Mouse (Mus musculus) heart, adult 11 months (tissue): ENCODE data around the gene Lrrc49.
A peak's percentile ranks its signal among the peaks of the same experiment; 100 is the strongest.

ENCODE experiments used
- DNase-seq: peaks from one replicate; pipeline ENCODE4 v3.0.0; 2022

Lrrc49 gene

DNA sequence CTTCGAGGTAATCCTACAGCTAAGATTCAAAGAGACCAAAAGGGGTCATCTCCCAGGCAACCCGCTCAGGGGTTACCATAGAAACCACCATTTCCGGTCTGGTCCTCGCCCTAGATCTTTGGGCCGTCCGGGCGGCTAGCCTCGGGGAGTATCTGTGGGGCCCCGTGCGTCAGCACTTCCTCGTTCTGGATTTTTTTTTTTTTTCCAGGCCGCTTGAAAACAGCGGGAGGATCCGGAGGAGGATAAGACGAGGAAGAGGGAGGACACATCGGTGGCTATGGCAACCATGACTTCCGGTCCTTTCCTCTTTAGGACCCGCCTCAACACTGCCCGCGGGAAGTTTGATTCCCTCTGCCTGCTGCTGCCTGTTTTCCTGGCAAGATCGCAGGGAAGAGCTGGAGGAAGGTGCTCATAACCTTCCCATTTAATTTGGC, at the start of gene Lrrc49:
Lrrc49 (minus strand) TSS at position 268 of the 434 bp plus-strand sequence.
- DNase-seq = peak; percentile 99

DNA sequence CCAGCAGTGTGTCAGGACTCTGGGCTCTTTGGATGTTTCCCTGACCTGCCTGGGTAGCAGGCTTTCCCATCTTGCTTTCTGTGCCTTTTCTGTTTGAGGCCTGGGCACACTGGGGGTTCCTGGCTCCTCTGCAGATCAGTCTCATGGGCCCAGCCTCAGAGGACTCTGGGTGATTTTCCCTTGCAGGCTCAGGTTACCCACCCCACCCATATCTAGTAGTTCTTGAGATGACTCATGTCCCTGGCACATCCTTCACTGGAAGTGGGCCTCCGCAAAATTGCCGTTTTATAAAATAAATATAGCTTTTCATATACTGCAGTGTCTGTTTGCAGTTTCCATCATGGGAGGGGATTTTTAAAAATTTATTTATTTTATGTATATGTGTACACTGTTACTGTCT, 46.4 kb upstream of the Lrrc49 start:
- DNase-seq = peak; percentile 91

DNA sequence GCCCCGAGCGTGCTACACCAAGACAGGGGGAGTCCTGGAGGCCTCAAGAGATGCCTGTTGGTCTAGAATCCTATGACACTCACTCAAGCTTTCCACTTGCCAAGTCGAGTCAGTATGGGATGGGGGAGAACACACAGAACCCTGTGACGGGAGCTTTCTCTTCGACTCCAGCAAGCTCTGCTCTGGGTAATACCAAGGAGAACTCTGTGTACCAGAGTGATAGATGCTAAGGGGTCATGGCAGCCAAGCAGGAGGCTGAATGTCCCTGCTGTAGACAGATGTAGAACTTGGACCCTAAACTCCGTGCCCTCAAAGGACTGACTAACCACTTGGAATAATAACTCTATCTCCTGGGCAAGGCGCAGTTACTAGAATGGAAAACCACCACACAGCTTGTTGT, 37.0 kb upstream of the Lrrc49 start:
- peak; percentile 94 for DNase-seq

DNA sequence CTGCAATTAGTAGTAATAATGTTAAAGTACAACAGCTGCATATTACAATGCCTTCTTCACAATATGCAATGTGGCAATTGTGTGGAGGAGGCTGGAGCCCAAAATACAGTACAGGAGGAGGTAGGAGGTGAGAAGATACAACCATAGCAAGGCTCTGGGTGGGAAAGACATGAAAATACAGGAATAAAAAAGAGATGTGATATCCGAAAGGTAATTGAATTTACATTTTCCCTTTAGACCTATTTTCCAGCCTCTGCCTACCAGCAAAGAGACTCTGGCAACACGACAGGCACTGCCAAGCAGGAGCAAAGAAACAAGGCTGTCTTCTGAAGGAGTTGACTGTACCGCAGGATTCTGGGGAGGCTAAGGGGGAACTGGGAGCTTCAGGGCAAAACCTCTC, 31.7 kb upstream of the Lrrc49 start:
- DNase-seq = no peak

DNA sequence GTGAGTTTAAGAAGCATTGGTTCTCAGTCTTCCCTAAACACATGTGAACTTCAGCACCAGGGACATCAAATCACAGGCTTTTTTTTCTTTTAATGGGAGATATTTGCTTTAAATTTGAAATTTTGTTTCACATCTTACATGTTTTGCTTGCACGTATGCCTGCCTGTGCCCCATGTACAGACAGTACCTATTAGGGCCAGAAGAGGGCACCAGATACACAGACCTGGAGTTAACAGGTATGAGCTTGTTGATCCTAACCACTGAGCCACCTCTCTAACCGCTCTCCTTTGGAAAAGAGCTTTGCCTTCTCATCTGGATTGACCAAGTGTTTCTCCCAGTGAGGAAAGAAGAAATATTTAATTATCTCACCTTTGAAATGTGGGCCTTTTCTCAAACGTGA, 30.3 kb upstream of the Lrrc49 start:
- DNase-seq = no peak

DNA sequence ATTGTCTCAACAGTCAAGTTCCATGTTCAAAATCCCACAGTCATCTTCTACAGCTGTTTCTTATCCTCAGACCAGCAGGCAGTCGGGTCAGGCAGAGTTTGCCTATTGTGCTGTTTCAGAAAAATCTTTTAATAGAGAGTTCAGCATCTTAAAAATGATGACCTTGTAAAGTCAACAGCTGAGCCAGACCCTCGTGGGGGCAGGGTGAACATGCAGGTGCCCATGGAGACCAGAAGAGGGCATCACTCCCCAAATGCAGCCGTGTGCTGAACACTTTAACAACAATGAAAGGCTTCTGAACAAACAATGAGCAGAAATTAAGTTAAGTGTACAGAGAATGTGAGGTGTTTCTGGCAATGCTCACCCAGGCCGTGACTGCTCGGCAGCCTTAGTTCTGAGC, 27.9 kb upstream of the Lrrc49 start:
- no peak for DNase-seq

DNA sequence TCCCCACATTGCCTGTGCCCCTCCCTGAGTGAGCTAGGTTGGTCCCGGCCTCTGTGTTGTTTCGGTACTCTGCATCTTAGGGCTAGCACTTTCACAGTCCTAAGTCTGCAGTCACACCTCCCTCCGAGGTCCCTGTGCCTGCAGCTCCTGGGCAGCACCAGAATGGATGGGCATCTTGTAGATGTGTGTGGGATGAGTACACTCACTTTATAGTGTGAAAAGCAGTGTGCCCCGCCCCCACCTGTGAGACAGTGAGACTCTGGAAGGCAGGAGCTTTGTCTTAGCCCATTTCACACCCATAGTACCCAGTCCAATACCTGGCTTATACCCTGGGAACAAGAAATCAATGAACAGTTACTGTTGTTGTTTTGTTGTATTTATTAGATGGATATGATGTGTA, 27.3 kb upstream of the Lrrc49 start:
- DNase-seq = no peak

DNA sequence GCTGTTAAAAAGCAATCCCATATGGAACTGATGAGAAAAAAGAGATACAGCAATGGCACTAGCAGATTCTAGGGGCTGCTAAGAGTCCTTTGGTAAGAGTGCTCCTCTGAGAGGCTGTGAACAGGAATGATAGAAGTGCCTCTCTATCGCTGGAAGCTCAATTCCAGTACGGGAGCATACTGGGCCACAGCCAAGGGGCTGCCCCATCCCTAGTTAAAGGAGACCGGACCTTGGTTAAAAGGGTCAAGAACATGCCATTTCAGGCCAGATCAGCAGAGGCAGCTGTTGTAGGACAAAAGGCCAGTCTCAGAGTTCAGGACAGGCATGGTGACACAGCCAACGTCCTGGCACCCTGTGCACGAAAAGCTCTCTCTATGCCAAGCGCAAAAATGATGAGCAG, 26.2 kb upstream of the Lrrc49 start:
- DNase-seq = peak; percentile 96

DNA sequence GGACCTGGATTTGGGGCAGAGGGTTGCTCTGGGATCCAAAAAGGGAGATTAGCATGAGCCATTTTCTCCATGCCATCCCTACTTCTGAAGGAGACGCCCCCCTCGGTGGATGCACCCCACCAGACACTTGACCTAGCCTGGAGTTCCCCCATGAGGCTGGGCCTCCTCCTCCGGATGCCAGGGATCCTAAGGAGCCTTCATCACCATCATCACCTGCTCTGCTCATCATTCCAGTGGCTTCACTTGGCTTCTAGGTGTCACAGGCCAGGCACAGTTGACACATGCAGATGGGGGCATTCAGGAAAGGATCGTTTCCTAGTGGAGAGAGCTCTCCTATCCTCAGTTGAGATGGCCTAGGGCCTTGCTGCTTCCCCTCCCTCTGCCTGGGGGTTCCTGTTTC, 25.7 kb upstream of the Lrrc49 start:
- peak; percentile 91 for DNase-seq

DNA sequence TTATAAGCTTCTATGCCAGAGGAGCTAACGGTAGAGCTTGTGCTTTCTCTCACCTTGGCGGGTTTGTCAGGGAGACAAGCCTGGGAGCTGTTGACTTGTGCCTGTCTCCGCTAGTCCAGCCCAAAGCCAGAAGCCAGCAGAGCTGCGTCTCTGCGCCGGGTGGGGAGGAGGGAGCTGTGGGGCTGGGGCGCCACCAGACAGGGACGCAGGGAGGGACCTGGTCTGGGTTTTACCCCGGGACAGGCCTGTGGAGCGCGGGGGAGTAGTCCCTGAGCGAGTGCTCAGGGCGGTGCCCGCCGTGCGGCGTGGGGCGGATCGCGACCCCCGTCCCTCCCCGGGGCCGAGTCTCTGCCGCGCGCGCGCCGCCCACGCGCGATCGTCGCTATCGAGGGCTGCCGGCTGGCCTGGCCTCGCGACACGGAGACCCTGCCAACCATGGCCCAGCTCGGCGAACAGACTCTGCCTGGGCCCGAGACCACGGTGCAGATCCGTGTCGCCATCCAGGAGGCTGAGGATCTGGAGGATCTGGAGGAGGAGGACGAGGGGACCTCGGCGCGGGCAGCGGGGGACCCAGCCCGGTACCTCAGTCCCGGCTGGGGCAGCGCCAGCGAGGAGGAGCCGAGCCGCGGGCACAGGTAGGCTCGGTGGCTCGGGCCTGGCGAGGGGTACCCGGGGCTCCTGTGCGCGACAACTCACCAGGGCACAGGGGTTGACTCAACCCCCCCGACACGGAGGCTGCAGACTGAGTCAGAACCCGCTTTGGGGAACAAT, 25.0 kb upstream of the Lrrc49 start, which contains the start of gene Larp6:
Larp6 (plus strand) TSS at position 219 of the 771 bp plus-strand sequence.
- peak; percentile 98 for DNase-seq

DNA sequence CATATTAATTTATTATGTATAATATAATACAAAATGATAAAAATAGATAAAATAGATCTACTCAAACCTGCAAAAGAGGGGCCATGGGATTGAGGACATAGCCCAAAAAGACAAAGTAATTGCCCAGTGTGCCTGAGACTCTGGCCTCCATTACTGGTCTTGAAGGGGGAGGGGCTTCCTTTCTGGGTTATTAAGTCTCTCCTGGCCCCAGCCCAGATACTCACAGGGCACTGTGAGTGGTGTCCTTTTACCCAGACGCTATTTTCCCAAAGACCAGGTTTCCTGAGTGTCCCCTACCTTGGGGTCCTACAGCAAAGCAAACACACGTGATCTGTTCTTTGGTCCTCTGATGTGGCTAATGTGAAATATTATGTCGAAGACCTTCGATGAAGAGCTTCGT, 24.1 kb upstream of the Lrrc49 start:
- no peak for DNase-seq

DNA sequence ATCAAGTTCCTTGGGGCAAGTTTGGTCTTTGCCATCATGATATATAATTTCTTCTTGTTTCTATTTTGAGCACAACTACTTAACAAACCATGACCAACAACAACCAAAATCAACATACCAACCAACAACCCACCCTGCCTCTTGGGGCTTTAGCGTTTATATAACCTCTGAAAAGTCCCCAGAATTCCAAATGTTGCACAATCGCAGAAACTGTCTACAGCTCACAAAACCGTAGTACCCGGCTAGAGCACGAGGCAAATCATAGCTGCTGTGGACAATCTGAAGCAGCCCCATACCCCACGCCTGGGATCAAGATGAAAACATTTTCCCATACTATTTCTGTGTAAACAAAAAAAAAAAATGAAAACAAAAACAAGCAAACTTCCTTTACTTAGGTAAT, 21.8 kb upstream of the Lrrc49 start:
- peak; percentile 94 for DNase-seq

DNA sequence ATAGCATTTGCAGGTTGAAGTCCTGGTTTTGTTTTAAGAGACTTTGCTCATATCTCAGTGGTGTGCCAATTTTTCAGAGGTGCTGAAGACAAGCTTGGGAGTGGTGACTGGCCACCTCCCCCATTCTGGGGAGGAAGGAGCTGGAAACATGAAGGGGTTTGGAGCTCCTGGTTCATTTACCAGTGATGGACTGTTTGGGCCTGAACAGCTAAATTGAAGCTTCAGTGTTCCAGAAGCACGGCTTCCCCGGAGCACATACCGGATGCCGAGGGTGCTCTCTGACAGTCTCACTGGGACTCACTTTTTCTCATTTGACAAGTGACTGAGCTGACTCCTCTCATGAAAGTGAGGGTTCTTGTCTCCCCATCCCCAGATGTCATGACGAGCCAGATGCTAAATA, 20.6 kb upstream of the Lrrc49 start:
- peak; percentile 74 for DNase-seq

DNA sequence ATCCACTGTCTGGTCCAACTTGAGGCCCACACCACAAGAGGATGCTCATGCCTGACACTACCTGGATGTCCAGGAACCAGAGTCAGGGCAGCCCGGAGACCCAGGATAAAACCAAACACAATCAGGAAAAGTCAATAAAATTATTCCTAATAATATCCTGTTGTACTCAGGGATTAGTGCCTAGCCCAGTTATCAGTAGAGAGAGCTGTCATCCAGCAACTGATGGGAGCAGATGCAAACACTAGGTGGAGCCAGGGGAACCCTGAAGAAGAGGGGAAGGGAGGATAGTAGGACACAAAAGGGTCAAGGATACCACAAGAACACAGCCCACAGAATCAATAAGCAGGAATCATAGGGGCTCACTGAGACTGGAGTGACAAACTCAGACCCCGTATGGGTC, 19.6 kb upstream of the Lrrc49 start:
- DNase-seq = peak; percentile 67

DNA sequence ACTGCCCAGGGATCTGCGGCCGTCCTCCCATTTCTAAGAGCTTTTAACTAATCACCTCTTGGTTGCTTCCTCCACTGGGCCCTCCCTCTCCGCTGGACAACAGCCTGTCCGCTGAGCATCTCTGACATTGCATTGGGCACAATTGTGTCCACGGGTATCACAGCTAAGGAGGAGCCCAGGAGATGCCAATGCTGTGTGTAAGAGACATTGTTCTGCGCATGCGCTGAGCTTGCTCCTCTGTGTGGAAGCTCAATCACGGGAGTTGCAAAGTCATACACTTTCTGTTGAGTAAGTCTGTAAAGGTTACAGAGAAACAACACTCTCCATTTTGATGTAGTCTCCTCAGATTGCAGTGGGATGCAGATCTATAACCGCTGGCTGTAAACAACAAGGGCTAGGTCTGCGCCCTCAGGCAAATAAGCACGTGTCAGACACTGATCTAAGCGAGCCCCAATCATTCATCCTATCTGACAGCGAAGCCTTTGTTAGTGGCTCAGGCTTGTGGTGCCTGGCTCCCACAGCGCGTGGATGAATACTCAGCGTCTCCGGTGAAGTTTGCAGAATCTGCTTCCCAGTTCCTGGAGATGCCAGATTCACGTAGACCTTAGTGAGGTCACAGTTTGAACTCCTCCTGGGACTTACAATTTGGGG, 11.7 kb upstream of the Lrrc49 start:
- DNase-seq = no peak

DNA sequence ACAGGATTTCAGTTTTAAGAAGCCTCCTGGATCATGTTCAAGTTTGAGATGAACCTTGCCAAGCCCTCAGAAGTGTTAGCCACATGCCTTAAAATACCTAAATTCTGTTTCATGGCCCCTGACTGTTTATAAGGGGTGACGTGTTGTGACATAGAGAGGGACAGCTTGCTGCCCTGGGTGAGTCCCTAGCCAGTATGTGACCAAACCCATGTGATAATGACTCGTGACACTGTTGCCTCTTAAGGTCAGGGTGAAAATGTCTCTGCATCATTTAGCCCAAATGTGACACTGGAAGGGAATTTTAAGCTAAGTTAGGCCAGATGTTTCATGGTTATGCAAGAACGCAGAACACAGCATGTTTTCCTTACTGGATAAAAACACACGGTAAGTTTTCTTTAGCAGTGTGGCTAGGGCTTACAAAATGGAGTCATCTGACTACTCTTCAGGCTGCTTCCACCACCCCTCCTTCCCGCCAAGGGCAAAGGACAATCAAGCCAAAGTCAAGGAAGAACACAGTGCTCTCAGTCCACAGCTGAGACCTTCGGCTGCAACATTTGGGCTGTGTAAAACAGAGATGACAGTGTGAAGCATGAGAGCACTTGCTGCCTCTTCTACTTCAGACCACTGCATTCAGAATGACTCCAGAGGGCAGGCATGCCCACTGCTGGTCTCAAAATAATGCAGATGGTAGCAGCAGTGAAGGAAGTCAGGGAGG, 8.5 kb upstream of the Lrrc49 start:
- peak; percentile 97 for DNase-seq

DNA sequence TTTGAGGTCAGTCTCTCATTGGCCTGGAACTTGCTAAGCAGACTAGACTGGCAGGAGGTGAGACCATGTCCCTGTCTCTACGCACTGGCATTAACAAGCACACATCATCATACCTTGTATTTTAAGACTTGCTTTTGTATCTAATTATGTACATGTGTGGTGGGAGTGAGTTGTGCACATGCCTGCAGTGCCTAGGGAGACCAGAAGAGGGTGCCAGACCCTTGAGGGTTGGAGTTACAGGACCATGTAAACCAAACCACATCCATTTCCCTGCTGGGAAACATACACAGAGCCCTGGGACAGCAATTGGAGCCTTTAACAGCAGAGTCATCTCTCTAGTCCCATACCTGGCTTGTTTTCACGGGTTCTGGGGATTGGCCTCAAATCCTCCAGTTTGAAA, 6.0 kb upstream of the Lrrc49 start:
- no peak for DNase-seq

DNA sequence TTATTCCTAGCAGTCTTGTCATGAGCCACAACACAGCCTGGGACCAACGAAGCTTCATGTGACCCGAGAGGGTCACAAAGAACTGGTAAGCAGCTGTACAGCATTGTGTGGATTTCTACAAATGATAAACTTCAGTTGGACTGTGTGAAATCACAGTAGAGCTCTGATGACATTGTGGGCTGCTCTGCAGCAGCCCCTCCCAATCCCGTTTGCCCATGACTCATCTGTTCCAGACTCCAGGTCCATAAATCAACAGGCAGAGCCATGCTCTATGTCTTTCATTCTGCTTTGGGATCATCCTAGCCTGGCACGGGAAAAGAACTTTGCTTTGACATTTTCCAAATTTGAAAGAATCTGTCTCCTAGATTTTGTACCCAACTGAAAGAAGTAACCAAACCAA, 4.7 kb upstream of the Lrrc49 start:
- DNase-seq = peak; percentile 90

DNA sequence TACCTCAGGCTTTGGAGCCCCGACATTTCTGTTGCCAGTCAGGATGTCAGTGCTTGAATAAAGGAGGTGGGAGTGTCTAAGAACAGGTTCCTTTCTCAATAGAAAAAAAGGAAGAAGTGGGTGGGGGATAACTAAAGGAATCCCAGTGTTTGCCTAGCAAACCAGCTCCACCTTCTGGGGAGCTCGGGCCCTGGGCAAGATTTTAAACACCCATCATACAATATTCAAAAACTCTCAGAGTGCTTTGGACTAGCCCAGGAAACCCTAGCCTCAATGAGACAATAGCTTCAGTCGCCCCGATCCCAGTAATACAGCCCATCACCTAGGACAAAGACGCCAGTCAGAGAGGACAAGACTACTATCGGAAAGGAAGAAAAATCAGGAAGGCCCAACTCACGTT, 543 bp downstream of the Lrrc49 start:
- DNase-seq = no peak

DNA sequence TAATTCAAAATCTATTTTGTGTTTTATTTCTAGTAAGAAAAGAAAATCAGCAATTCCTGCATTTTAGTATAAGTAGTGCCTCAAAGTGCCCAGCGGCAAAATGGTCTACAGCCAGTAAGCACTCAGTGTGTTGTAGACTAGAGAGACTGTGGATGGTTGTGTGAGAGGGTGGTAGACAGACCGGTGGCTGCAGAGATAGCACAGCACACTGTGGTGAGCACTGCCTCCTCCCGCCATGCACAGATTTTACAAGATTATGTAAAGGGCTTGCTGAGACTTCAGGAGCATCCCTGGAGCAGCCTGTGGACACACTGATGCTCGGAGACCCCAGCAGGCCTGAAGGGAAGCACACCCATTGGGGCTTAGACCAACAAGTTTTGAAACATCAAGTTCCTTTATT, 5.2 kb downstream of the Lrrc49 start:
- peak; percentile 82 for DNase-seq

DNA sequence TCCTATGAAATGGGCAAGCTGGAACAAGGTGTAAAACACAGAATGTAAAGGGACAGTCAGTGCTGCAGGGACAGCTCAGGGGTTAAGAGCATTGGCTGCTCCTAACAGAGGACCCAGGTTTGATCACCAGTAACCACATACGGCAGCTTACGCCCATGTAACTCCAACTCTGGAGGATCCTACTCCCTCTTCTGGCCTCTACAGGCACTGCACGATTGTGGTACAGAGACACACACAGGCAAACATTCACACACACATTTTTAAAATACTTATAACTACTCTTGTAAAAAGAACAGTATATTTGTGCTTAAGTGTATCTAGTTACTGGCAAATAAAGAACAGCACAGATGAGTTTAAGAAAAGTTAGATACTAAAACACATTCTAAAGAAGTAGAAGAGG, 7.0 kb downstream of the Lrrc49 start:
- peak; percentile 46 for DNase-seq

DNA sequence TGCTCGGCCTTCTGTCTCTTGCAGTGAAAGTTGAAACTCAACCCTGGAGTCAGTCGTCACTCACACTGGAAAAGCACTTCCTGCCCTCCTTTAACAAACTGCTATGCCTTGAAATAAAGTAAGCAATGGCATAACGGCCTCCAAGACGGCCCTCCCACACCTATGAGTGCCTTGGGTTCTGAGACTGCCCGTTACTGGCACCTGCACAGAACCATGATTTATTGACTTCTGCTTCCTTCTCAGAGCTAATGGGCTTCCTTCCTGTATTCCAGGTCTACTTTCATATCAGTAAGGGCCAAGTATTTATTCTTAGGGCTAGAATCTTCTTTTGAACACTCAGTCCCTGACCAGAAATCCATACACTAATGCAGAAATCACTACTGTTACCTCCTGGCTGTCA, 9.0 kb downstream of the Lrrc49 start:
- DNase-seq = peak; percentile 77

DNA sequence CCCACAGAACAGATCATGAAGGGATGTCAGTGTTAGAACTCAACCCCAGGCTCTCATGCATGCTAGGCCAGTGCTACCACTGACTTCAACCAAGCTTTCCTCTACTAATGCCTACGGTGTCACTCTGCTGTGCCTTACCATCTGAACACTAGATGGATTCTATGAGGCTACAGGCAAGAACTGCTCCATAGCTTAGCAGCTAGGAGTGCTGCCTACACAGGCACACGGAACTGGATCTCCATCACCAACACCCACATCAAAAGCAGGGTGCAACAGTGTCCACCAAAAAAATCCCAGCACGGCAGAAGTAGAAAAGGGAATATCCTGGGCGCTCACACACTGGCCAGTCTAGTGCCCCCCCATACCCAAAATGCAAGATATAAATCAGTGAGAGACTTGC, 11.5 kb downstream of the Lrrc49 start:
- peak; percentile 78 for DNase-seq

DNA sequence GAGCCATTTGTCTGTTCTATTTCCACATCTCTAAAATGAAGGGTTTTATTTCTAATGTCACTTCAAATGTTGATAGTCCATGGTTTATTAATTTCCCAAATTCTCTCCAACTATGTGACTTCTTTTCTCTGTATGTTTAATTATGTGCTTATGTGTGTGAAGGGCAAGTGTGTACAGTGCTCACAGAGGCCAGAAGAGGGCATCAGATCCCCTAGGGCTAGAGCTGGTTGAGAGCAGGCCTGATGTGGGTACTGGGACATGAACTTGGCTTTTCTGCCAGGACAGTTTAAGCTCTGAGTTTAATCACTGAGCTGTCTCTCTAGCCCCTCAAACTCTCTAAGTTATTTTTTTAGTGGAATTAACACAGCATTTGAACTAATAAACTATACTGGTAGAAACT, 13.2 kb downstream of the Lrrc49 start:
- peak; percentile 56 for DNase-seq
